Mouse (Mus musculus) heart, postnatal 0 days (tissue): ENCODE results near the gene Eef1akmt2. TPM values are rescaled to one million over a fixed set of nuclear protein-coding genes. Genes with fewer than 3 reads are reported as not detected.

ENCODE experiments used
- ATAC-seq: fragments of 200-750 bp; cut with Nextera tagmentation; 2 replicates; pipeline ENCODE4 v1.8.0; 2017; ENCODE audit warnings: low read depth, moderate number of reproducible peaks, moderate library complexity; ENCODE audit not compliant: insufficient read depth
- DNase-seq: peaks from one replicate; pipeline ENCODE4 v3.0.0-alpha.2; 2016; ENCODE audit warnings: low spot score
- H3K27ac ChIP-seq: fragments of 300-500 bp; sonication (generic); 2 replicates; pipeline ENCODE4 v1.5.1; 2014; ENCODE audit warnings: low read depth, mild to moderate bottlenecking
- H3K27me3 ChIP-seq: fragments of 300-500 bp; sonication (generic); 2 replicates; pipeline ENCODE4 v1.6.1; 2014; ENCODE audit warnings: low read length, mixed read lengths; ENCODE audit not compliant: control insufficient read depth, insufficient read depth
- H3K36me3 ChIP-seq: fragments of 300-500 bp; sonication (generic); replicated peaks from 2 replicates; pipeline ENCODE4 v1.6.1; 2014; ENCODE audit warnings: low read length, mixed read lengths; ENCODE audit not compliant: control insufficient read depth, insufficient read depth
- H3K4me1 ChIP-seq: fragments of 300-500 bp; sonication (generic); 2 replicates; pipeline ENCODE4 v1.6.1; 2014; ENCODE audit warnings: antibody characterized with exemption; ENCODE audit not compliant: control insufficient read depth, insufficient read depth
- H3K4me2 ChIP-seq: fragments of 300-500 bp; sonication (generic); 2 replicates; pipeline ENCODE4 v1.6.1; 2014; ENCODE audit warnings: low read depth, mild to moderate bottlenecking, low read length, moderate library complexity
- H3K4me3 ChIP-seq: fragments of 300-500 bp; sonication (generic); 2 replicates; pipeline ENCODE4 v1.5.1; 2014; ENCODE audit warnings: low read depth, low read length
- H3K9ac ChIP-seq: fragments of 300-500 bp; sonication (generic); replicated peaks from 2 replicates; pipeline ENCODE4 v1.6.1; 2014; ENCODE audit warnings: low read depth, low read length, mixed read lengths
- H3K9me3 ChIP-seq: fragments of 300-500 bp; sonication (generic); replicated peaks from 2 replicates; pipeline ENCODE4 v1.6.1; 2016; ENCODE audit warnings: low read length; ENCODE audit not compliant: control insufficient read depth
- CTCF ChIP-seq: IDR thresholded peaks from 2 replicates; pipeline ENCODE4 v1.5.1; 2016; ENCODE audit warnings: antibody characterized with exemption, control low read depth, low read depth
- EP300 ChIP-seq: IDR thresholded peaks from 2 replicates; pipeline ENCODE4 v1.6.1; 2016; ENCODE audit warnings: antibody characterized with exemption, low read depth
- WGBS: fragments of 180-500 bp; shearing (Covaris S2); extraction: QIAGEN DNeasy Blood & Tissue Kit; methylation state at CpG from one replicate; pipeline ENCODE4 v1.1.7; 2014; 5-methylcytosine and 5-hydroxymethylcytosine counted together
- polyA plus RNA-seq: library from polyadenylated mRNA; unstranded; fragments of >200 nt; fragmentation: Nextera tagmentation; extraction: Ambion mirVana; gene quantifications from 2 replicates; pipeline ENCODE4 v1.2.1, GENCODE M21; 2015
- total RNA-seq: library from RNA; depleted of rRNA; stranded (reverse); fragments of >200 nt; gene quantifications from 2 replicates; pipeline ENCODE4 v1.2.3, GENCODE M21; 2014; ENCODE audit warnings: low replicate concordance; rRNA removed

Gene Eef1akmt2
- total RNA-seq: 21.1 and 22.7 TPM in 2 replicates
- polyA plus RNA-seq: 29.2 and 32.5 TPM in 2 replicates

- under 1% methylated on average over 37 of the region's 37 CpGs for WGBS
- peak within 1 kb of the TSS; percentile 87 for H3K4me3 ChIP-seq
- H3K9ac ChIP-seq: peak within 1 kb of the TSS; percentile 87
These were observed at the start of gene Eef1akmt2 for GRCm38 (mm10) chr7:132852173-132852844. Gene Eef1akmt2 (minus strand): TSS chr7:132852673.

DNA sequence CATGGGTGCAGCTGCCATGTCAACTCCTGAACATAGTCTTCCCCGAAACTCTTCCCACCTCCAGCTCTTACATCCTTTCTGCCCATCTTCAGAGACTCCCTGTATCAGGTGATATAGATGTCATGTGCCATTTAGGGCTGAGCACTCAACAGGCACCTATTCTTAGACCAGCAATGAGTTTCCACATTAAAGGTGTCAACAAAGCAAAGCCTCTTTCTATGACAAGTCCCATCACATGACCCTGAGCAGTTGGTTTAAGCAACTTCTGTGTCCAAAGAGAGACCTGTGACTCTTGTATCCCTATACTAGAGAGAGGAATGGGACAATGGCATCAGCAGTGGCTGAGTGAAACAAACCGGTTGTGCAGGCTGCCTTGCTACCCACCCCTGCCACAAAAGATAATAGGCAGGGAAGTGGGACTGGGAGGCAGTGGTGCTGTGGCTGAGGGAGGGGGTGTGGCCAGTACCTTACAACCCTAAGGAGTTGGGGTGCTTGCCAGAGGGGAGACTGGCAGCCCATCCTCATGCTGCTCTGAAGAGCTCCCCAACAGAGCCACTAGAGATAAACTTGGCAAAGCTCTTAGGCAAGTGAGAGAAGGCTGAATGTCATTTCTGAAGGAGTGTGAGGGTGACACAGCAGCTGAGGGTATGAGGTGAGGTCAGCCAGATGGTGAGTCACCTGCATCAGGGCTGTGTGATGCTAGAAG is 48.5 kb upstream of the Eef1akmt2 start:
- ATAC-seq (peak; percentile 75), DNase-seq (peak; percentile 71)
- Histone ChIP-seq H3K36me3 (no peaks in the 10 kb centered on the region), H3K4me2 (no peak overlapping the region), H3K27me3 (no peaks in the 10 kb centered on the region), H3K27ac (peak overlapping the region; percentile 77), H3K9ac (no peak overlapping the region), H3K4me3 (no peak overlapping the region), H3K4me1 (no peaks in the 10 kb centered on the region), H3K9me3 (no peaks in the 10 kb centered on the region)
- peak; percentile 45; the same call in 1 of the 2 replicates for TF ChIP-seq EP300
- TF ChIP-seq CTCF: no peak
- 29% methylated on average over 2 of the region's 2 CpGs for WGBS

More at GRCm38 (mm10) chr7:132852173-132852844, at the start of gene Eef1akmt2:
- Histone ChIP-seq H3K9me3 (no peaks in the 10 kb centered on the region), H3K36me3 (peaks cover 35% of the 10 kb centered on the region), H3K4me1 (peaks cover 7% of the 10 kb centered on the region; the same call in 1 of the 2 replicates), H3K4me2 (peak within 1 kb of the TSS; percentile 59), H3K27me3 (no peaks in the 10 kb centered on the region), H3K27ac (peak within 1 kb of the TSS; percentile 95)
- DNase-seq: peak; percentile 80
- TF ChIP-seq CTCF: 0 out of 2 replicates have a peak, but pooled peaks have one; percentile 25
- no peak for TF ChIP-seq EP300
- peak; percentile 92 for ATAC-seq

GRCm38 (mm10) chr7:132898234-132898633 is 45.8 kb upstream of the Eef1akmt2 start:
- no peaks in the 10 kb centered on the region for H3K9me3 ChIP-seq
- H3K4me1 ChIP-seq: peaks cover 13% of the 10 kb centered on the region; the same call in 1 of the 2 replicates
- ATAC-seq: no peak
- no peak overlapping the region for H3K4me3 ChIP-seq
- no peaks in the 10 kb centered on the region for H3K27me3 ChIP-seq
- H3K27ac ChIP-seq: no peak overlapping the region
- no peak for DNase-seq
- H3K9ac ChIP-seq: no peak overlapping the region
- WGBS: 86% methylated on average over 2 of the region's 2 CpGs
- H3K4me2 ChIP-seq: no peak overlapping the region
- H3K36me3 ChIP-seq: no peaks in the 10 kb centered on the region
- TF ChIP-seq EP300: no peak
- peak; percentile 54 for TF ChIP-seq CTCF

GRCm38 (mm10) chr7:132897258-132897657 is 44.8 kb upstream of the Eef1akmt2 start:
- ATAC-seq: no peak

DNA sequence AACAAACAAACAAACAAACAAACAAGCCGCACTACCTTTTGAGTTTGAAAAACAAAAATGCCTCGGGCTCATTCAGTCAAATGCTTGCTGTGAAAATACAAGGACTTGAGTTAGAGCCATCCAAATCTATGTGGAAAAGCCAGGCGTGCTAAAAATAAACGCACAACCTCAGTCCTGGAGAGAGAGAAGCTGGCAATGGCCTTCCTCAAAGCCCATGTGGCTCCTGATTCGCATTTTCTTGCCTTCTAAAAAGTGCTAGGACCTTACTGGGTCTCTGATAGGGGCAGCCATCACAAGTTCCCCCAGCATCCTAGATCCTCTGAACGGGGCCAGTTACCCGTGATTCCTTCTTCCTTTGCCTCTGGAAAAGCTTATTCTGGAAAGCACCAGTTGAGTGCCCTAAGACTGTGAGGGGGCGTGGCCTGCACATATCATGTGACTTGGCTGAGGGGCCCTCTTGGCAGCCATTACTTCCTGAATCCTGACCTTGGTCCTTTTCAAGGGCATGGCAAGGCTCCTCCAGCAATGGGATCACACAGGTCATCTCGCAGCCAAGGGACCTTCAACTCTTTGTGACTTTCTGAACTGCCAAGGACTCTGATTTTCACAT is 43.8 kb upstream of the Eef1akmt2 start:
- 55% methylated on average over 9 of the region's 9 CpGs for WGBS
- TF ChIP-seq CTCF: no peak
- TF ChIP-seq EP300: no peak
- no peaks in the 10 kb centered on the region for H3K27me3 ChIP-seq
- no peak overlapping the region for H3K9ac ChIP-seq
- H3K36me3 ChIP-seq: no peaks in the 10 kb centered on the region
- H3K9me3 ChIP-seq: no peaks in the 10 kb centered on the region
- ATAC-seq (peak; percentile 43; the same call in 1 of the 2 replicates), DNase-seq (peak; percentile 55)
- H3K4me3 ChIP-seq: no peak overlapping the region
- no peak overlapping the region for H3K4me2 ChIP-seq
- H3K27ac ChIP-seq: peak overlapping the region; percentile 92
- peaks cover 13% of the 10 kb centered on the region; the same call in 1 of the 2 replicates for H3K4me1 ChIP-seq

More at GRCm38 (mm10) chr7:132897258-132897657, 44.8 kb upstream of the Eef1akmt2 start:
- peaks cover 13% of the 10 kb centered on the region; the same call in 1 of the 2 replicates for H3K4me1 ChIP-seq
- H3K27ac ChIP-seq: peak overlapping the region; percentile 92; the same call in 1 of the 2 replicates
- 89% methylated on average over 10 of the region's 10 CpGs for WGBS
- no peaks in the 10 kb centered on the region for H3K27me3 ChIP-seq
- DNase-seq: no peak
- H3K4me3 ChIP-seq: no peak overlapping the region
- no peak overlapping the region for H3K4me2 ChIP-seq
- H3K36me3 ChIP-seq: no peaks in the 10 kb centered on the region
- H3K9me3 ChIP-seq: no peaks in the 10 kb centered on the region
- TF ChIP-seq EP300 (no peak), CTCF (peak; percentile 2; the same call in 1 of the 2 replicates)
- no peak overlapping the region for H3K9ac ChIP-seq
